Mouse (Mus musculus): ENCODE data around the gene Pgm2l1. TPM values are rescaled to one million over a fixed set of nuclear protein-coding genes. Genes with fewer than 3 reads are reported as not detected.

The Pgm2l1 gene
- total RNA-seq, 2 experiments from 2014 or later = 6.7 to 10.8 TPM

Other genes with a start within 250 kb of the Pgm2l1 start
- 15.2 and 18.9 TPM in 2 replicates for gene Rnf169, start 246.9 kb upstream of the Pgm2l1 start, total RNA-seq (2014; fragmentation: Nextera tagmentation)
- gene Rnf169, start 246.9 kb upstream of the Pgm2l1 start, total RNA-seq (2017) = 15.7 and 17.9 TPM in 2 replicates
- gene Chrdl2, start 221.2 kb upstream of the Pgm2l1 start, total RNA-seq (2014; fragmentation: Nextera tagmentation) = not detected in 2 replicates
- gene Chrdl2, start 221.2 kb upstream of the Pgm2l1 start, total RNA-seq (2017) = not detected in 2 replicates
- gene Pold3, start 105.8 kb upstream of the Pgm2l1 start, total RNA-seq (2014; fragmentation: Nextera tagmentation) = 91.8 and 97.7 TPM in 2 replicates
- gene Pold3, start 105.8 kb upstream of the Pgm2l1 start, total RNA-seq (2017) = 132 and 140 TPM in 2 replicates
- gene Lipt2, start 68.1 kb upstream of the Pgm2l1 start, total RNA-seq (2014; fragmentation: Nextera tagmentation) = 4.2 and 7.2 TPM in 2 replicates
- 4.0 and 6.1 TPM in 2 replicates for gene Lipt2, start 68.1 kb upstream of the Pgm2l1 start, total RNA-seq (2017)
- gene Kcne3, start 50.9 kb upstream of the Pgm2l1 start, total RNA-seq (2014; fragmentation: Nextera tagmentation) = 0.88 and 2.8 TPM in 2 replicates
- 0.95 TPM in 1 of 2 replicates, not detected in the other for gene Kcne3, start 50.9 kb upstream of the Pgm2l1 start, total RNA-seq (2017)
- gene P4ha3, start 58.1 kb downstream of the Pgm2l1 start, total RNA-seq (2014; fragmentation: Nextera tagmentation) = not detected in 2 replicates
- gene P4ha3, start 58.1 kb downstream of the Pgm2l1 start, total RNA-seq (2017) = not detected in 2 replicates
- gene C2cd3, start 144.8 kb downstream of the Pgm2l1 start, total RNA-seq (2014; fragmentation: Nextera tagmentation) = 50.5 and 60.2 TPM in 2 replicates
- 21.0 and 30.9 TPM in 2 replicates for gene C2cd3, start 144.8 kb downstream of the Pgm2l1 start, total RNA-seq (2017)
- 24.9 and 27.0 TPM in 2 replicates for gene Ppme1, start 144.9 kb downstream of the Pgm2l1 start, total RNA-seq (2014; fragmentation: Nextera tagmentation)
- gene Ppme1, start 144.9 kb downstream of the Pgm2l1 start, total RNA-seq (2017) = 42.7 and 71.7 TPM in 2 replicates
- gene Ucp3, start 245.6 kb downstream of the Pgm2l1 start, total RNA-seq (2014; fragmentation: Nextera tagmentation) = not detected in 2 replicates
- not detected in 2 replicates for gene Ucp3, start 245.6 kb downstream of the Pgm2l1 start, total RNA-seq (2017)

Measured in granulocyte monocyte progenitor cell, adult 5-6 weeks (primary cell).